Mouse (Mus musculus) lung, adult 2 months (tissue): ENCODE measurements around the gene Plekhd1.

ENCODE experiments used
- CTCF ChIP-seq: fragments of 200-500 bp; IDR thresholded peaks from 2 replicates; pipeline ENCODE4 v1.5.1; 2011; ENCODE audit warnings: mild to moderate bottlenecking, low read length, control low read depth; ENCODE audit not compliant: insufficient read depth
- POLR2A ChIP-seq: fragments of 200-500 bp; IDR thresholded peaks from 2 replicates; pipeline ENCODE4 v1.6.1; 2011; ENCODE audit warnings: low read depth, mild to moderate bottlenecking, control low read depth, low read length, borderline replicate concordance; ENCODE audit errors: extremely low read depth

- TF ChIP-seq POLR2A = no peak
- no peak for TF ChIP-seq CTCF
Observed at GRCm38 (mm10) chr12:80737283-80737600, 44.9 kb downstream of the Plekhd1 start.
